Mouse (Mus musculus) kidney, adult 2 months (tissue): ENCODE measurements around the gene Foxp4.

ENCODE experiments used
- CTCF ChIP-seq: fragments of 200-500 bp; conservative IDR thresholded peaks from 2 replicates; pipeline ENCODE4 v1.5.1; 2011; ENCODE audit warnings: low read depth, mild to moderate bottlenecking, control low read depth, low read length, moderate library complexity, mixed read lengths; ENCODE audit not compliant: insufficient read depth, insufficient read length
- POLR2A ChIP-seq: fragments of 200-500 bp; IDR thresholded peaks from one replicate; pipeline ENCODE4 v1.6.1; 2011; ENCODE audit warnings: low read depth, low read length, control low read depth

DNA sequence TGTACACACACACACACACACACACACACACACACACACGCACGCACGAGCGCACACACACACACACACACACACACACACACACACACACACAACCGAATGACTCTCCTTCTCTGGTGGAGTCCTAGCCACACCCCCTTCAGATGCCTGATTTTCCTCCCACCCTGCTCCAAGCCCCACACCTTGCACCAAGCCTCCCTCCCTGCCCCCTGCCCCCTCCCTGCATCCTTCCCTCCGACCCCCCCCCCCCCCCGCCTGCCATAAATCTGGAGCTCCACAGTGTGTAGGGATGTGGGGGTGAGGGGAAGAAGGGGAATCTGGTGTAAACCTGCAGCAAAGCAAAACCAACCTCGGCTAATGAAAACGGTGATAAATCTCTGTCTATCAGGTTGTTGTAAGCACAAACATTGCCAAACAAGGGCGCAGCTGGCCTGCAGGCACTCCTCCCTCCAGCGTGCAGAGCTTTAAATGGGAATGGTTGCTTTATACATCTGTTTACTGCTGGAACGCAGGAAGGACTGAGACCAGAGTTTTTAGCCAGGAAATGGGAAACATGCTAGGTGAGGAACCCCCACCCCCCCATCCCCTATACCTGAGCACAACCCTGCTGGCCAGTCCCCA, 41.5 kb upstream of the Foxp4 start:
- TF ChIP-seq CTCF, result no peak
- no peak for TF ChIP-seq POLR2A
